Mouse (Mus musculus): ENCODE results near the gene Rnasek.

Rnasek gene

GRCm38 (mm10) chr11:70239541-70240279, at the start of gene Rnasek, which contains the start of gene Gm21988:
Rnasek (minus strand) TSS chr11:70239842.
Gm21988 (minus strand) TSS chr11:70239830.
- ChIA-PET POLR2A (interaction anchor here (0.5 to 6.9 kb wide), 43 partner anchors 8 to 729 kb away, joined by 3 to 90 read pairs (median 4); partner anchors contain the start of genes Alox12 (in 3 of the 4), Spag7 (in 2 of the 4), Alox12e (in 1 of the 4) and Arrb2 (in 1 of the 4)), CTCF (interaction anchor here (0.6 to 2.8 kb wide), 10 partner anchors 8 to 518 kb away, joined by 3 to 11 read pairs (median 4); partner anchors contain the start of genes Alox12e (in 1 of the 4) and Bcl6b (in 1 of the 4))

- POLR2A ChIA-PET: no interaction called here
- CTCF ChIA-PET: interaction anchor here in 2 of 4 experiments (0.6 to 1.1 kb wide), 2 partner anchors 42 to 361 kb away, joined by 3 to 4 read pairs; no protein-coding TSS in a partner anchor
Observed at GRCm38 (mm10) chr11:70289236-70289635, 49.6 kb upstream of the Rnasek start.

GRCm38 (mm10) chr11:70288102-70288501, 48.5 kb upstream of the Rnasek start:
- ChIA-PET POLR2A (no interaction called here), CTCF (no interaction called here)

- ChIA-PET POLR2A (no interaction called here), CTCF (interaction anchor here in 1 of 4 experiments (1.1 kb wide), 1 partner anchor 36 kb away, joined by 4 read pairs; no protein-coding TSS in a partner anchor)
Observed at GRCm38 (mm10) chr11:70285686-70286085, 46.0 kb upstream of the Rnasek start.

GRCm38 (mm10) chr11:70284757-70285156, 45.1 kb upstream of the Rnasek start:
- POLR2A ChIA-PET: no interaction called here
- CTCF ChIA-PET: no interaction called here

- CTCF ChIA-PET: no interaction called here
- POLR2A ChIA-PET: interaction anchor here in 1 of 4 experiments (0.5 kb wide), 1 partner anchor 14 kb away, joined by 3 read pairs; no protein-coding TSS in a partner anchor
Observed at GRCm38 (mm10) chr11:70283666-70284065, 44.0 kb upstream of the Rnasek start.

- ChIA-PET CTCF (interaction anchor here in 1 of 4 experiments (0.7 kb wide), 1 partner anchor 366 kb away, joined by 3 read pairs; no protein-coding TSS in a partner anchor), POLR2A (interaction anchor here in 1 of 4 experiments (0.7 kb wide), 1 partner anchor 49 kb away, joined by 3 read pairs; no protein-coding TSS in a partner anchor)
Observed at GRCm38 (mm10) chr11:70280441-70280840, 40.8 kb upstream of the Rnasek start.

- CTCF ChIA-PET: interaction anchor here in 2 of 4 experiments (1.0 to 1.4 kb wide), 4 partner anchors 16 to 77 kb away, joined by 3 read pairs; no protein-coding TSS in a partner anchor
- POLR2A ChIA-PET: interaction anchor here in 2 of 4 experiments (0.6 to 0.8 kb wide), 3 partner anchors 60 to 447 kb away, joined by 3 to 8 read pairs (median 3); no protein-coding TSS in a partner anchor
Observed at GRCm38 (mm10) chr11:70278961-70279360, 39.3 kb upstream of the Rnasek start.

GRCm38 (mm10) chr11:70271641-70272040, 32.0 kb upstream of the Rnasek start:
- ChIA-PET CTCF (no interaction called here), POLR2A (no interaction called here)

GRCm38 (mm10) chr11:70266405-70266804, 26.8 kb upstream of the Rnasek start:
- ChIA-PET CTCF (no interaction called here), POLR2A (no interaction called here)

- ChIA-PET CTCF (no interaction called here), POLR2A (interaction anchor here in 1 of 4 experiments (0.6 kb wide), 1 partner anchor 12 kb away, joined by 3 read pairs; no protein-coding TSS in a partner anchor)
Observed at GRCm38 (mm10) chr11:70265819-70266218, 26.2 kb upstream of the Rnasek start.

- ChIA-PET POLR2A (interaction anchor here in 1 of 4 experiments (0.6 kb wide), 1 partner anchor 12 kb away, joined by 3 read pairs; no protein-coding TSS in a partner anchor), CTCF (interaction anchor here in 1 of 4 experiments (0.6 kb wide), 1 partner anchor 167 kb away, joined by 3 read pairs; no protein-coding TSS in a partner anchor)
Observed at GRCm38 (mm10) chr11:70265252-70265651, 25.6 kb upstream of the Rnasek start.

- ChIA-PET POLR2A (interaction anchor here in 1 of 4 experiments (0.6 kb wide), 1 partner anchor 173 kb away, joined by 3 read pairs; no protein-coding TSS in a partner anchor), CTCF (no interaction called here)
Observed at GRCm38 (mm10) chr11:70259035-70259434, 19.4 kb upstream of the Rnasek start.

GRCm38 (mm10) chr11:70254931-70255531, 15.4 kb upstream of the Rnasek start, which contains the start of gene Alox12:
Alox12 (minus strand) TSS chr11:70255353.
- CTCF ChIA-PET: interaction anchor here (0.6 to 1.6 kb wide), 8 partner anchors 8 to 1549 kb away, joined by 3 to 17 read pairs (median 4); partner anchors contain the start of genes 0610010K14Rik (in 1 of the 4) and Alox12e (in 1 of the 4)
- POLR2A ChIA-PET: interaction anchor here in 3 of 4 experiments (0.8 to 2.5 kb wide), 12 partner anchors 8 to 94 kb away, joined by 3 to 14 read pairs (median 3); partner anchors contain the start of genes Gm21988 (in 3 of the 3), Rnasek (in 3 of the 3) and 0610010K14Rik (in 2 of the 3)

GRCm38 (mm10) chr11:70254337-70254736, 14.7 kb upstream of the Rnasek start:
- CTCF ChIA-PET: interaction anchor here in 3 of 4 experiments (1.2 to 1.9 kb wide), 6 partner anchors 17 to 80 kb away, joined by 3 to 17 read pairs (median 4); partner anchors contain the start of genes 0610010K14Rik (in 1 of the 3) and Alox12e (in 1 of the 3)
- POLR2A ChIA-PET: interaction anchor here in 2 of 4 experiments (0.8 to 2.5 kb wide), 9 partner anchors 10 to 69 kb away, joined by 3 to 14 read pairs (median 7); partner anchors contain the start of genes 0610010K14Rik (in 2 of the 2), Gm21988 (in 2 of the 2) and Rnasek (in 2 of the 2)

- ChIA-PET POLR2A (interaction anchor here in 2 of 4 experiments (1.0 to 2.9 kb wide), 4 partner anchors 12 to 22 kb away, joined by 3 to 16 read pairs (median 12); partner anchors contain the start of genes Gm21988 (in 2 of the 2) and Rnasek (in 2 of the 2)), CTCF (interaction anchor here (0.6 to 1.2 kb wide), 6 partner anchors 10 to 781 kb away, joined by 3 to 4 read pairs (median 3); partner anchors contain the start of gene 0610010K14Rik (in 1 of the 4))
Observed at GRCm38 (mm10) chr11:70251853-70252252, 12.2 kb upstream of the Rnasek start.

GRCm38 (mm10) chr11:70250150-70250549, 10.5 kb upstream of the Rnasek start:
- POLR2A ChIA-PET: interaction anchor here in 3 of 4 experiments (1.2 to 2.9 kb wide), 7 partner anchors 10 to 202 kb away, joined by 3 to 16 read pairs (median 4); partner anchors contain the start of genes Gm21988 (in 3 of the 3), Rnasek (in 3 of the 3), 0610010K14Rik (in 2 of the 3) and Med11 (in 1 of the 3)
- CTCF ChIA-PET: interaction anchor here in 3 of 4 experiments (1.0 to 2.1 kb wide), 5 partner anchors 20 to 72 kb away, joined by 3 to 6 read pairs (median 3); partner anchors contain the start of gene Bcl6b (in 2 of the 3)
